Mouse (Mus musculus) gastrocnemius, postnatal 14 days (tissue): ENCODE results near the gene P4ha1. TPM values are rescaled to one million over a fixed set of nuclear protein-coding genes. Genes with fewer than 3 reads are reported as not detected.
"Not testable (repeated sequence)": the region's sequence is repeated elsewhere in the genome, so short reads cannot be mapped to it uniquely, and the experiment has no call there.

Experiments
- DNase-seq: peaks from one replicate; pipeline ENCODE4 v3.0.0; 2021; ENCODE audit warnings: mixed read lengths
- intact Hi-C: fragments of 180-260 bp; cut with DNase I; formaldehyde crosslinking; loops from one replicate; pipeline ENCODE4 v1.15.1; 2025; ENCODE audit warnings: low total_unique reads
- total RNA-seq, 2 experiments: library from RNA; stranded (reverse); gene quantifications; 2 replicates each; pipeline ENCODE4 v1.2.3; 2021

P4ha1 gene
- total RNA-seq, 2 experiments from 2014 or later: 29.9 to 34.2 TPM

- no peak for DNase-seq
- intact Hi-C loops: loop anchor here (5.0 kb wide), 1 partner anchor 61 kb away; no protein-coding TSS in a partner anchor
Measured at GRCm38 (mm10) chr10:59358744-59359143, 35.6 kb downstream of the P4ha1 start.

GRCm38 (mm10) chr10:59363208-59363607, 40.1 kb downstream of the P4ha1 start:
- DNase-seq: no peak
- intact Hi-C loops: loop anchor here (10.0 kb wide), 1 partner anchor 198 kb away; no protein-coding TSS in a partner anchor

GRCm38 (mm10) chr10:59364551-59364950, 41.5 kb downstream of the P4ha1 start:
- intact Hi-C loops: loop anchor here (10.0 kb wide), 1 partner anchor 200 kb away; no protein-coding TSS in a partner anchor
- DNase-seq: no peak

- DNase-seq: no peak
- intact Hi-C loops: loop anchor here (10.0 kb wide), 1 partner anchor 201 kb away; no protein-coding TSS in a partner anchor
Measured at GRCm38 (mm10) chr10:59365804-59366589, 42.9 kb downstream of the P4ha1 start.

- DNase-seq: no peak
- intact Hi-C loops: loop anchor here (10.0 kb wide), 1 partner anchor 202 kb away; no protein-coding TSS in a partner anchor
Measured at GRCm38 (mm10) chr10:59366746-59367145, 43.6 kb downstream of the P4ha1 start.

GRCm38 (mm10) chr10:59367206-59367605, 44.1 kb downstream of the P4ha1 start:
- no peak for DNase-seq

GRCm38 (mm10) chr10:59368729-59369128, 45.6 kb downstream of the P4ha1 start:
- DNase-seq: no peak
- intact Hi-C loops: loop anchor here (10.0 kb wide), 1 partner anchor 204 kb away; no protein-coding TSS in a partner anchor

More at GRCm38 (mm10) chr10:59367206-59367605, 44.1 kb downstream of the P4ha1 start:
- intact Hi-C loops: loop anchor here (10.0 kb wide), 1 partner anchor 202 kb away; no protein-coding TSS in a partner anchor

- DNase-seq: no peak
- intact Hi-C loops: loop anchor here (10.0 kb wide), 1 partner anchor 205 kb away; no protein-coding TSS in a partner anchor
Measured at GRCm38 (mm10) chr10:59369426-59369825, 46.3 kb downstream of the P4ha1 start.

- intact Hi-C loops: no loop called here
- no peak for DNase-seq
Measured at GRCm38 (mm10) chr10:59377906-59378305, 54.8 kb downstream of the P4ha1 start.

- DNase-seq: no peak
- intact Hi-C loops: no loop called here
Measured at GRCm38 (mm10) chr10:59378728-59379127, 55.6 kb downstream of the P4ha1 start.

- no peak for DNase-seq
- intact Hi-C loops: no loop called here
Measured at GRCm38 (mm10) chr10:59379927-59380326, 56.8 kb downstream of the P4ha1 start.

GRCm38 (mm10) chr10:59380411-59380821, 57.3 kb downstream of the P4ha1 start:
- no peak for DNase-seq
- intact Hi-C loops: no loop called here

- DNase-seq, intact Hi-C loops: not testable (repeated sequence)
Measured at GRCm38 (mm10) chr10:59381563-59381962, 58.5 kb downstream of the P4ha1 start.

GRCm38 (mm10) chr10:59386951-59387350, 63.9 kb downstream of the P4ha1 start:
- no peak for DNase-seq
- intact Hi-C loops: no loop called here

GRCm38 (mm10) chr10:59389652-59390051, 66.6 kb downstream of the P4ha1 start:
- intact Hi-C loops: no loop called here
- no peak for DNase-seq

GRCm38 (mm10) chr10:59391907-59392306, 68.8 kb downstream of the P4ha1 start:
- intact Hi-C loops: no loop called here
- DNase-seq: no peak

GRCm38 (mm10) chr10:59395461-59395860, 72.4 kb downstream of the P4ha1 start, which contains the start of gene Gm10273:
TSS of gene Gm10273 (plus strand) at chr10:59395632.
- intact Hi-C loops: not testable (repeated sequence)

GRCm38 (mm10) chr10:59402899-59403792, 80.0 kb downstream of the P4ha1 start, which contains the start of gene Pla2g12b:
TSS of gene Pla2g12b (plus strand) at chr10:59403660.
- intact Hi-C loops: no loop called here
- DNase-seq: no peak

More at GRCm38 (mm10) chr10:59395461-59395860, 72.4 kb downstream of the P4ha1 start, which contains the start of gene Gm10273:
- not testable (repeated sequence) for DNase-seq

- DNase-seq: no peak
- intact Hi-C loops: no loop called here
Measured at GRCm38 (mm10) chr10:59403793-59404149, 80.7 kb downstream of the P4ha1 start.

GRCm38 (mm10) chr10:59408499-59408898, 85.4 kb downstream of the P4ha1 start:
- DNase-seq: no peak
- intact Hi-C loops: no loop called here
